Mouse (Mus musculus): ENCODE measurements around the gene Plekhb1.

- TF ChIP-seq ZNF384 (IDR thresholded peaks at IDR 0.05; ENCODE audit: low read depth, low read length) (no peak), ZC3H11A (IDR thresholded peaks at IDR 0.05; ENCODE audit: borderline replicate concordance, low read depth, low read length) (no peak), HCFC1 (IDR thresholded peaks at IDR 0.05; ENCODE audit: borderline replicate concordance, insufficient read depth, low read length) (no peak), CHD2 (IDR thresholded peaks at IDR 0.05; ENCODE audit: low read depth, low read length) (no peak)
Observed at GRCm38 (mm10) chr7:100642413-100642812, 19.8 kb downstream of the Plekhb1 start.
